Mouse (Mus musculus): Measurements from ENCODE around the gene Olfr360. TPM values are rescaled to one million over a fixed set of nuclear protein-coding genes. Genes with fewer than 3 reads are reported as not detected.
"Not testable (repeated sequence)": the region's sequence is repeated elsewhere in the genome, so short reads cannot be mapped to it uniquely, and the experiment has no call there.

Olfr360 gene
- total RNA-seq (2021), result not detected
- long read RNA-seq, result 0 reads

GRCm38 (mm10) chr2:37065446-37065845 is at the start of gene Olfr360:
Gene Olfr360 (plus strand): TSS chr2:37065746.
- DNase-seq (ENCODE audit: low spot score in 2 of 2), result no peak

- not testable (repeated sequence) for DNase-seq (ENCODE audit: low spot score in 2 of 2)
These were observed 23.6 kb downstream of the Olfr360 start, which contains the start of gene Olfr361 for GRCm38 (mm10) chr2:37089190-37089589. Gene Olfr361 (minus strand): TSS chr2:37089290.

- DNase-seq (ENCODE audit: low spot score in 2 of 2), result no peak
These were observed 52.3 kb downstream of the Olfr360 start, which contains the start of gene Olfr362 for GRCm38 (mm10) chr2:37117810-37118209. Gene Olfr362 (minus strand): TSS chr2:37117910.

Other genes starting within 250 kb of the Olfr360 start
- gene Olfr3, start 248.7 kb upstream of the Olfr360 start, total RNA-seq (2021), result not detected
- gene Olfr350, start 219.4 kb upstream of the Olfr360 start, total RNA-seq (2021), result not detected
- not detected for gene Olfr351, start 203.1 kb upstream of the Olfr360 start, total RNA-seq (2021)
- not detected for gene Olfr352, start 197.3 kb upstream of the Olfr360 start, total RNA-seq (2021)
- gene Olfr353, start 172.8 kb upstream of the Olfr360 start, total RNA-seq (2021), result not detected
- not detected for gene Olfr354, start 160.1 kb upstream of the Olfr360 start, total RNA-seq (2021)
- not detected for gene Olfr355, start 136.8 kb upstream of the Olfr360 start, total RNA-seq (2021)
- not detected for gene Olfr356, start 128.6 kb upstream of the Olfr360 start, total RNA-seq (2021)
- not detected for gene Olfr357, start 71.9 kb upstream of the Olfr360 start, total RNA-seq (2021)
- gene Olfr358, start 56.4 kb upstream of the Olfr360 start, total RNA-seq (2021), result not detected
- gene Olfr361, start 23.5 kb downstream of the Olfr360 start, total RNA-seq (2021), result not detected
- not detected for gene Olfr362, start 52.2 kb downstream of the Olfr360 start, total RNA-seq (2021)
- gene Olfr364-ps1, start 73.6 kb downstream of the Olfr360 start, total RNA-seq (2021), result not detected
- gene Olfr365, start 122.5 kb downstream of the Olfr360 start, total RNA-seq (2021), result not detected
- not detected for gene Olfr366, start 145.8 kb downstream of the Olfr360 start, total RNA-seq (2021)

All from layer of hippocampus, postnatal 10 days (tissue).